Comparison of ENCODE assay signal across 25 mouse cellular contexts in the genomic region with DNA sequence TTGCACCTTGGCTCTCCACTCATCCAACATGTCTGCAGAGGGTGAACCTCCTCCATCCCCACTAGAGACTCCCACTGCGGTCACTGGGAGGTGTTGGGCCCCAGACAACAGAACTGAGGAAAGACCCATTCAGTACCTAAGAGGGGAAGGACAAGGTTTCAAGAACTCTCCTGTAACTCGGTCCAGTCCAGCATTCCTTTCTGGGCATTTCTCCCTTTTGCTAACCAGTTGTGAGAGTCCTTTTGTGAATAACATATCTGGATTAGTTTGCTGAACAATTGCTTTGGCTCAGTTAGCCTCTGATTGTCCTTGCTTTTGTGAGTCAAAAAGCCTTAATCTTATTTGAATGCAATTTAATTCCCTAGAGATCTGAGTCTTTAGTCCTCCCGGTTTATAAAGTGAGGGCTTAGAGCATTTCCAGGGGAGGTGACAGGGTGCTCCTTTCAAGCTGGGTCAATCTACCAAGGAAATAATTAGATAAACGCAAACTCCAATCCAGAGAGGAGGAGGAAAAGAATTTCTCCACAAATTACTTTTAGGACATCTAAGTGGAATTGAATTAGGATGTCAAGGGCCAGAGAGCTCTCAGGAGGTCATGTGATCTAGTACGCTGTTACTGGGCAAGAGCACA.
"Had no signal": no experiment of that assay in that cellular context is flagged by ENCODE, and none has a peak within 500 bp of the region (broad histone marks: within the 10 kb centered on the region; RNA-seq: fewer than 3 reads in every experiment).

No protein-coding gene starts in this region.

- H3K36me3 ChIP-seq: intestine, embryonic 15.5 days; kidney, embryonic 15.5 days; limb, embryonic 12.5 days; limb, embryonic 15.5 days; midbrain, embryonic 13.5 days had no signal

- ATAC-seq: intestine, embryonic 15.5 days; liver, postnatal 0 days; lung, postnatal 0 days; midbrain, embryonic 13.5 days had no signal

- H3K9ac ChIP-seq: intestine, embryonic 15.5 days; kidney, embryonic 15.5 days; limb, embryonic 12.5 days; limb, embryonic 15.5 days; liver, embryonic 14.5 days; liver, postnatal 0 days; lung, embryonic 14.5 days; midbrain, embryonic 13.5 days had no signal

- H3K4me2 ChIP-seq: intestine, embryonic 15.5 days; kidney, embryonic 15.5 days; limb, embryonic 12.5 days; limb, embryonic 15.5 days; liver, embryonic 11.5 days; lung, embryonic 14.5 days; midbrain, embryonic 13.5 days had no signal

- H3K9me3 ChIP-seq: intestine, embryonic 15.5 days; kidney, embryonic 15.5 days; limb, embryonic 12.5 days; limb, embryonic 15.5 days; midbrain, embryonic 13.5 days had no signal

- DNase-seq: kidney, adult 11 months; kidney, adult 8-10 months; kidney, postnatal 10 days; kidney, postnatal 36 days; layer of hippocampus, postnatal 36 days; left cerebral cortex, postnatal 4 days; liver, postnatal 0 days; lung, embryonic 14.5 days; lung, postnatal 4 days; right cerebral cortex, adult 18-20 months; right cerebral cortex, postnatal 14 days; right cerebral cortex, postnatal 4 days; thymus, adult 2 months; thymus, postnatal 14 days; thymus, postnatal 4 days had no signal

- H3K27ac ChIP-seq: intestine, embryonic 15.5 days; kidney, embryonic 15.5 days; left cerebral cortex, adult 2 months; limb, embryonic 12.5 days; limb, embryonic 15.5 days; liver, embryonic 14.5 days; midbrain, embryonic 13.5 days; stomach, postnatal 0 days had no signal

- H3K4me3 ChIP-seq: intestine, embryonic 15.5 days; kidney, embryonic 15.5 days; left cerebral cortex, adult 2 months; limb, embryonic 12.5 days; limb, embryonic 15.5 days; midbrain, embryonic 13.5 days had no signal

- H3K27me3 ChIP-seq: intestine, embryonic 15.5 days; kidney, embryonic 15.5 days; limb, embryonic 12.5 days; limb, embryonic 15.5 days had no signal

- H3K4me1 ChIP-seq: intestine, embryonic 15.5 days; limb, embryonic 12.5 days; limb, embryonic 15.5 days had no signal
